Mouse (Mus musculus): ENCODE data around the gene Lipc. TPM values are rescaled to one million over a fixed set of nuclear protein-coding genes. Genes with fewer than 3 reads are reported as not detected.

The Lipc gene
- total and polyA plus RNA-seq, 3 experiments = 0.14 to 0.25 TPM; not detected in 1

GRCm38 (mm10) chr9:70954226-70954625 lies 2.2 kb upstream of the Lipc start:
- 76% methylated on average over 3 of the region's 3 CpGs for WGBS

GRCm38 (mm10) chr9:70949336-70949735 lies 2.7 kb downstream of the Lipc start:
- H3K79me2 ChIP-seq (replicated peaks; ENCODE audit: control insufficient read depth, insufficient read depth, low read length) = no peaks in the 10 kb centered on the region
- no peaks in the 10 kb centered on the region; the same call in 1 of the 2 replicates for H3K4me1 ChIP-seq (ENCODE audit: control insufficient read depth, insufficient read depth, low read length)
- no peak for DNase-seq
- H3K27me3 ChIP-seq (ENCODE audit: control insufficient read depth, insufficient read depth, low read length) = no peaks in the 10 kb centered on the region
- no peak overlapping the region for H3K4me3 ChIP-seq
- TF ChIP-seq POLR2A (IDR thresholded peaks at IDR 0.05; ENCODE audit: insufficient read depth, low read depth, low read length) (no peak), CTCF (IDR thresholded peaks at IDR 0.05) (no peak), EP300 (IDR thresholded peaks at IDR 0.05; ENCODE audit: insufficient read depth, low read depth, low read length) (no peak)
- WGBS = 59% methylated on average over 8 of the region's 8 CpGs
- intact Hi-C loops (cut with DNase I) = no loop called here
- no peaks in the 10 kb centered on the region for H3K36me3 ChIP-seq (ENCODE audit: control insufficient read depth, insufficient read depth, low read length)
- no peak overlapping the region for H3K27ac ChIP-seq
- H3K9ac ChIP-seq (ENCODE audit: low read depth, low read length) = no peak overlapping the region

More at GRCm38 (mm10) chr9:70954226-70954625, 2.2 kb upstream of the Lipc start:
- Histone ChIP-seq H3K79me2 (replicated peaks; ENCODE audit: control insufficient read depth, insufficient read depth, low read length) (no peaks in the 10 kb centered on the region), H3K27ac (no peak overlapping the region), H3K4me3 (no peak overlapping the region), H3K4me1 (ENCODE audit: control insufficient read depth, insufficient read depth, low read length) (no peaks in the 10 kb centered on the region; the same call in 1 of the 2 replicates), H3K9ac (ENCODE audit: low read depth, low read length) (no peak overlapping the region), H3K36me3 (ENCODE audit: control insufficient read depth, insufficient read depth, low read length) (no peaks in the 10 kb centered on the region), H3K27me3 (ENCODE audit: control insufficient read depth, insufficient read depth, low read length) (no peaks in the 10 kb centered on the region)
- no peak for DNase-seq
- intact Hi-C loops (cut with DNase I) = no loop called here
- TF ChIP-seq EP300 (IDR thresholded peaks at IDR 0.05; ENCODE audit: insufficient read depth, low read depth, low read length) = no peak
- TF ChIP-seq POLR2A (IDR thresholded peaks at IDR 0.05; ENCODE audit: insufficient read depth, low read depth, low read length) = no peak
- TF ChIP-seq CTCF (IDR thresholded peaks at IDR 0.05) = no peak

- Histone ChIP-seq H3K27me3 (ENCODE audit: control insufficient read depth, insufficient read depth, low read length) (no peaks in the 10 kb centered on the region), H3K4me3 (no peak overlapping the region), H3K36me3 (ENCODE audit: control insufficient read depth, insufficient read depth, low read length) (no peaks in the 10 kb centered on the region), H3K27ac (no peak overlapping the region), H3K9ac (ENCODE audit: low read depth, low read length) (no peak overlapping the region), H3K79me2 (replicated peaks; ENCODE audit: control insufficient read depth, insufficient read depth, low read length) (no peaks in the 10 kb centered on the region), H3K4me1 (ENCODE audit: control insufficient read depth, insufficient read depth, low read length) (peaks cover 7% of the 10 kb centered on the region)
- TF ChIP-seq EP300 (IDR thresholded peaks at IDR 0.05; ENCODE audit: insufficient read depth, low read depth, low read length) = no peak
- TF ChIP-seq POLR2A (IDR thresholded peaks at IDR 0.05; ENCODE audit: insufficient read depth, low read depth, low read length) = no peak
- no peak for TF ChIP-seq CTCF (IDR thresholded peaks at IDR 0.05)
- 59% methylated on average over 5 of the region's 5 CpGs for WGBS
- intact Hi-C loops (cut with DNase I) = no loop called here
- no peak for DNase-seq
Measured at GRCm38 (mm10) chr9:70947312-70947711, 4.7 kb downstream of the Lipc start.

- DNase-seq = peak; percentile 64 to 69
- H3K36me3 ChIP-seq (ENCODE audit: control insufficient read depth, insufficient read depth, low read length) = no peaks in the 10 kb centered on the region
- peaks cover 7% of the 10 kb centered on the region for H3K4me1 ChIP-seq (ENCODE audit: control insufficient read depth, insufficient read depth, low read length)
- no peaks in the 10 kb centered on the region for H3K27me3 ChIP-seq (ENCODE audit: control insufficient read depth, insufficient read depth, low read length)
- H3K27ac ChIP-seq = peak overlapping the region; percentile 82
- 23% methylated on average over 9 of the region's 9 CpGs for WGBS
- H3K9ac ChIP-seq (ENCODE audit: low read depth, low read length) = no peak overlapping the region
- no peak overlapping the region for H3K4me3 ChIP-seq
- no peaks in the 10 kb centered on the region for H3K79me2 ChIP-seq (replicated peaks; ENCODE audit: control insufficient read depth, insufficient read depth, low read length)
- TF ChIP-seq CTCF (IDR thresholded peaks at IDR 0.05) (no peak), POLR2A (IDR thresholded peaks at IDR 0.05; ENCODE audit: insufficient read depth, low read depth, low read length) (peak; percentile 47; the same call in 1 of the 2 replicates), EP300 (IDR thresholded peaks at IDR 0.05; ENCODE audit: insufficient read depth, low read depth, low read length) (peak; percentile 76; the same call in 1 of the 2 replicates)
- intact Hi-C loops (cut with DNase I) = loop anchor here (2.0 to 5.0 kb wide), 3 partner anchors 34 to 129 kb away; no protein-coding TSS in a partner anchor
Measured at GRCm38 (mm10) chr9:70942686-70943333, 9.2 kb downstream of the Lipc start.

- Histone ChIP-seq H3K4me1 (ENCODE audit: control insufficient read depth, insufficient read depth, low read length) (peaks cover 7% of the 10 kb centered on the region), H3K36me3 (ENCODE audit: control insufficient read depth, insufficient read depth, low read length) (no peaks in the 10 kb centered on the region), H3K27ac (no peak overlapping the region), H3K4me3 (no peak overlapping the region), H3K9ac (ENCODE audit: low read depth, low read length) (no peak overlapping the region), H3K79me2 (replicated peaks; ENCODE audit: control insufficient read depth, insufficient read depth, low read length) (no peaks in the 10 kb centered on the region), H3K27me3 (ENCODE audit: control insufficient read depth, insufficient read depth, low read length) (no peaks in the 10 kb centered on the region)
- intact Hi-C loops (cut with DNase I) = loop anchor here (5.0 kb wide), 2 partner anchors 93 to 132 kb away; no protein-coding TSS in a partner anchor
- WGBS = 80% methylated on average over 8 of the region's 8 CpGs
- TF ChIP-seq CTCF (IDR thresholded peaks at IDR 0.05) (no peak), POLR2A (IDR thresholded peaks at IDR 0.05; ENCODE audit: insufficient read depth, low read depth, low read length) (no peak), EP300 (IDR thresholded peaks at IDR 0.05; ENCODE audit: insufficient read depth, low read depth, low read length) (no peak)
- no peak for DNase-seq
Measured at GRCm38 (mm10) chr9:70939752-70940501, 12.1 kb downstream of the Lipc start.

- peaks cover 7% of the 10 kb centered on the region for H3K4me1 ChIP-seq (ENCODE audit: control insufficient read depth, insufficient read depth, low read length)
- no peak for TF ChIP-seq EP300 (IDR thresholded peaks at IDR 0.05; ENCODE audit: insufficient read depth, low read depth, low read length)
- no peak for TF ChIP-seq POLR2A (IDR thresholded peaks at IDR 0.05; ENCODE audit: insufficient read depth, low read depth, low read length)
- no peak for TF ChIP-seq CTCF (IDR thresholded peaks at IDR 0.05)
- H3K27me3 ChIP-seq (ENCODE audit: control insufficient read depth, insufficient read depth, low read length) = no peaks in the 10 kb centered on the region
- intact Hi-C loops (cut with DNase I) = no loop called here
- whole genome bisulfite sequencing = 83% methylated on average over 2 of the region's 2 CpGs
- no peak overlapping the region for H3K4me3 ChIP-seq
- no peak overlapping the region for H3K27ac ChIP-seq
- H3K79me2 ChIP-seq (replicated peaks; ENCODE audit: control insufficient read depth, insufficient read depth, low read length) = no peaks in the 10 kb centered on the region
- H3K36me3 ChIP-seq (ENCODE audit: control insufficient read depth, insufficient read depth, low read length) = no peaks in the 10 kb centered on the region
- DNase-seq = no peak
- H3K9ac ChIP-seq (ENCODE audit: low read depth, low read length) = no peak overlapping the region
Measured at GRCm38 (mm10) chr9:70938850-70939249, 13.2 kb downstream of the Lipc start.
